Mouse (Mus musculus): Measurements from ENCODE around the gene Faf1. TPM values are rescaled to one million over a fixed set of nuclear protein-coding genes. Genes with fewer than 3 reads are reported as not detected.

Faf1 gene
- 10 to 100 TPM; 22.6 to 24.5 TPM for total RNA-seq (2023)

DNA sequence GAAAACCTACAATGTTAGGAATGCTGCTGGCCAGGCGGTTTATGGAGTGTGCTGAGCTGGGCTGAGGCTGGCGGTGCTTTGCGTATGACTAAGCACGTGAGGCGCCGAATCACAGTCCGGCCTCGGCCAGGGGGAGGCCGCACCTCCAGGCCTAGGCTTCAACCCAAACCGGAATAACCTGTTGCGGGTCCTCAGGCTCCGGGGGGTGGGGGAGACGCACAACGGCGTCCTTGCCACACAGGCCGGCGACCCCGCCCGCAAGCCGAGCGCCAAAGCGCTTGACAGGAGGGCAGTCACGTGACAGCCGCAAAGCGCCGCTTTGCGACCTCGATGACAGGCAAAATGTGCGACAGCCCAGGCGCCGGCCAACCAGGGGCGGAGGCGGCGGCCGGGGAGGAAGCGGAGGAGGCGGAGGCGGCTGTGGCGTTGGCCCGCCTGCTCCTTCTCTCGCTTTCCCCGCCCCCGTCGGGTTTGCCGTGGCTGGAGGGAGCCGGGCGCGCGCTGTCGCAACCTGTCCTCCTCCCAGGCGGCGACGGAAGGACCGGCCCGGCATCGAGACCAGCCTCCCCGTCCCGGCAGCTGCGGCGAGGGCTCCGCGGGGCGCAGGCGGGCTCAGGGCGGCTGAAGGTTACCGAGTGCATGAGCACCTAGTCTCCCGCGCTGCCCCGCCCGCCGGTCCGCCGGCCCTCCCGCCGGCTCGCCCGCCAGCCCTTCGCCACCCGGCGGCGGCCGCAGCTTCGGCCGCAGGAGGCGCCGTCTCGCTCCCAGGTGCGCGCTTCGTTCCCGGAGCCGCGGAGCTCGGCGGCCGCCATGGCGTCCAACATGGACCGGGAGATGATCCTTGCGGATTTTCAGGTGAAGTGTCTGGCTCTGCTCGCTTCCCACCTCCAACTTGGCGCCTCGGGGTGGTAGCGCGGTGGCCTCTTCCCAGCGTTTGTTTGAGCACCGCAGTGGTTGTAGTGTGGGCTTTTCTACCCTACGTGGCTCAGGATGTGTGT lies at the start of gene Faf1:
Gene Faf1, plus strand, starts transcription at position 371 of the 998 bp plus-strand sequence.

DNA sequence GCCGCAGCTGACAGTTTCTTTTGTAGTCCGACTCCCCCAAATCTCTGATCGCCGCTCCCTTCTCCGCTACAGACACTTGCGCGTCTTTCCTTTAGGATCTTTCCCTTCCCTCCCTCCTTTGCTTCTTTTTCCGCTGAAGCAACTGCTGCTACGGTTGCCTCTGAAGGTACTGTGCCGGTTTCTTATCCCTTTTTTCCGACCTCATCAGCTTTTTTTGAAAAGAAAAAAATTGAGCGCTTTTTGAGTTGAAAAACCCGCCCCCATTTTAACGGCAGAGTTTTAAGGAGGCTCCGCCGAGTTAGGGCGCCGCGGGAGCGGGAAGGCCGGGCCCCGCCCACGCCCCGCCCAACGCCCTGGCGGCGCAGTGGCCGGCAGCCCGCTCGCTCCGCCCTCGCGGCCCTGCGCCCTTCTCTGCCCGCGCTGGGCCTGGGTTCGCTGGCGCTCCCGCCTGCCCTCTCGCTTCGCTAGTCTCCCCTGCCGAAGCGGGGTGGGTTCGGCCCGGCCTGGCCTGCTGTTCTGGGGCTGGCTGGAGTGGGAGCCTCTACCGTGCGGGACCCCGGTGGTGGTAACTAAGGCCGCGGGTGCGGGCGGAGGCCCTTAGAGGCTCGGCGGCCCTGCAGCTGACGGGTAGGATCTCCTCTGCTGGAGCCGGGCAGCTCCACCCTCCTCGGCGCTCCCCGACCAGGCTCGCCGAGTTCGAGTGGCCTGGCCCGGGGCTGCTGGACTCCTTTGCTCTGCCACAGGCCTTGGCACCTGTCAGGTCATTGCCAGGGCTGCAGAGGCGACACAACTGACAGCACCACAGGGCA lies 9.7 kb upstream of the Faf1 start, which contains the start of gene Cdkn2c:
Gene Cdkn2c, minus strand, starts transcription at position 729 of the 809 bp plus-strand sequence.

DNA sequence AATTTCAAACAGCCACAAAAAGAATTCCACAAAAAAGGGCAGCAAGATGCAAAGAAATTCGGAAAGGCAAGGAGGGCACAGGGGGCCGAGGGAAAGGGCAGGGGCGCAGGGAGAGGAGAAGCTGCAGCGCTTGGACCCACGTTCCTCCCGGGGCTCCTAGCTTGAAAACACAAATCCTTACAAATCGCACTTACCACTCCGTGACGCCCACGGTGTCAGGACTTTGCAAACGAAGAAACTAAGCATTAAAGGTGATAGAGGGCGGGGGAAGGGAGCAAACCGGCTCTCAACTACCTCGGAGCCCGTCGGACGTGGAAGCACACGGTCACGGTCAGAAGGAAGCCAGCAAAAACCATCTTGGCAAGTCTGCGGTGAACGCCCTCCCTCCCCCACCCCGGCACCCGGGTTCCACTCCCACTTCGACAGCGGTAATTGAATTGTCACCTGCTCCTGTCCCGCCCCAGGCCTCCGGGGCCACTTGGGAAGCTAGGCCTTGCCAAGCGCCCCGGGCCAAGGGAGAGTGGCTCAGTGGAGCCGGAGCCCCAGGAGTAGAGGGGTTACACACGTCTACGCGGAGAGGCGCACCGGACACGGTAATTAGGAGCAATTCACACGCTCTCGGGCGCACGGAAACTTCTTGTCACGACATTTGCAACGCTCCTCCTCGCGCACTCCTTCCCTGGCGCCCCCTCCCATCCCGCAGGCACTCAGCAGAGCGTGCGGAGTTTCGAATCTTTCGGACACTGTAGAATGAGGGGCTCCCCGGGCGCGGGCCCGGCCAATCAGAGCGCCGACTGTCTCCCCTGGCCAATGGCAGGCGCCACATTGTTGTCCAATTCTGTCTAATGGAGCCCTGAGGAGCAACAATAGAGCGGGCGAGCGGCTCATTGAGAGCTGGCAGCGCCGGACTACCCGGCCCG lies 301.0 kb downstream of the Faf1 start, which contains the start of gene Dmrta2:
Gene Dmrta2, plus strand, starts transcription at position 906 of the 920 bp plus-strand sequence.

Other genes with a start within 250 kb of the Faf1 start
- 10 to 100 TPM; 40.3 to 51.5 TPM for gene Rnf11, start 191.9 kb upstream of the Faf1 start, total RNA-seq (2023)
- gene 4930522H14Rik, start 145.3 kb upstream of the Faf1 start, total RNA-seq (2023), result not detected
- gene Cdkn2c, start 9.4 kb upstream of the Faf1 start, total RNA-seq (2023), result 10 to 100 TPM; 44.7 to 48.3 TPM

Measured in neutrophil, adult 83 days (primary cell).